Mouse (Mus musculus) kidney, postnatal 25 days (tissue): ENCODE measurements around the gene Ccr4.

Experiments
- DNase-seq, 2 experiments: peaks; one replicate each; pipeline ENCODE4 v3.0.0; 2021; ENCODE audit warnings: mixed read lengths in 2 of 2

Ccr4 gene

DNA sequence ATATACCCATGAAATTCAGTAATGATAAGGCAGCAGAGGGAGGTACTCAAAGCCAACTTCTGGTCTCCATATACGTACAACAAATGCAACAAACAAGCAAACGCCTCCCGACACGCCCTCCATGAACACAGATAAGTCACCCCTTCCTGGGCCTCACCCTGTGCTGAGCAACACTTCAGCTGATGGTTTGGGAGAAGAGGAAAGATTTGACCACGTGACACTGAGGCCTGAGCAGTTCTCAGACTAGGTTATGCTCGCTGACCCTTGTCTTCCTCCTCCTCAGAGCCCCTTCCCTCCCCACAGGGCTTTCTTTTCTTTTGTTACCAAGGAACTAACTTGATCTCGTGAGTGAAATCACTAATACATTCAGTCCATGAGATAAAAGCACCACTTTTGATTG lies 37.8 kb downstream of the Ccr4 start:
- no peak for DNase-seq

DNA sequence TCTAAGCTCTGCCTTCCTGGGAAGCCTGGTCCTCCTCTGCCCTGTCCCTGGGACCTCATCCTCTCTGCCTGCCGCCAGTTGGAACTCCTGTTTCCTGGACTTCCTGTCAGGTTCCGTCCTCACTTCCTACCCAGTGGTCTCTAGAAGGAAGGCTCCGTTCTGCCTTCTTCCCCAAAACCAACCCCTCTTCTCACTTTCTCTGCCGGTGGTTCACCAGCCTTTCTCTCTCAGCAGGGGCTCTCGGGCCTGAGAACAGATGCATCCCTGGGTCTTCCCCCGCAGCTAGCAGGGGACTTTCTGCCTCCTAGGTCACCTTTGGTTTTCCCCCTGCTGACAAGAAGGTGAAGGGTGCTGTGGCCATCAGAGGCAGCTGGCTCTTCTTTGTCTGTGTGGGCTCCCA lies 39.3 kb downstream of the Ccr4 start:
- no peak for DNase-seq

DNA sequence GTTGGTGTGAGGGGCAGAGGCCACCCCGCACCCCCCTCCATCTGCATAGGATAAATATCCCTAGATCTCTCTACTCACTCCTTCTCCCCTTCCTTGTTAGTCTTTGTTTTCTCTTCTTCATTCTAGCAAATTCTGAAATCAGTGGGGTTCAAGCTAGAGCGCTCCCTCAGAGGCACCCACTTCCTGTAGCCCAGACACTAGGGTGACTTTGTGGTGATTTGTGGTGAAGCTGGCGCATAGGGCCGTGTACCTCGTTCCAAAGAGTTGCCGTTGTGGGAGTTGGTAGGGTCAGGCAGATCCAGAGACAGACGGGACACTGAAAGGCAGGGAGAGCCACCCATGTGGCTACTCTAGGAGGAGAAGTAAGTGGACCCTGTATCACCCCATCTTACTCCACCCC lies 42.1 kb downstream of the Ccr4 start:
- DNase-seq, result peak in 1 of 2 experiments; percentile 18

DNA sequence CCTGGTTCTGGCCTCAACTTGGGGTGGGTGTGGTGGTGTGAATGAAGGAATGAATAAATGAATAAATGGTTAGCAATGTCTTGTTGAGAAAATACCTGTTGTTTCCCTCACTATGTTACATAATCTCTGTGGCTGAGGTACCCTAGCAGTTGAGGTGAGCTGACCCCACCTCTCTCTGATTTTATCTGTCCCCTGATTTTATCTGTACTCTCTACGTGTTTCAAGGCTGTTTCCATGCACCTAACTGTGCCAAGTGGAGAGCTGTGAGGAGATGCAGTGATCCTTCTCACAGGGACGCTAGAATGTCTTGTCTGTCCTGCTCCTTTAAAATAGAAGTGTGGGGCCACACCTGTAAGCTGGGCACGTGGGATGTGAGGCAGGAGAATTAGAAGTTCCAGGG lies 46.3 kb downstream of the Ccr4 start:
- DNase-seq, result no peak

DNA sequence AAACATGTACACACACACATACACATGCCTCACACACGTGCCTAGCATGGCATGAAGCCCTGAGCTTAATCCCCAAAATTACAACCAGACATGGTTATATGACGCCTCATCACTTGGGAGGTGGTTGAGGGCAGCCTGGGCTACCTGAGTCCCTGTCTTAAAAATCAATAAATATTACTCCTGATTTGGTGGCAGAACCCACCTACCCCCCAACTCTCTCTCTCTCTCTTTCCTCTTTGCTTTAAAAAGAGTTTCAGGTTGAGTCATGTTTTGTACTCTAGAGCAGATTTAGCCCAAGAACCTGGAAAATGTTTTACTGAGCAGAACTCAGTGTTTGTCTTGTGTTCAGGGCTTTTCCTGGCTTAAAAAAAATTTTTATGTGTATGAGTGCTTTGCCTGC lies 49.3 kb downstream of the Ccr4 start:
- no peak for DNase-seq

DNA sequence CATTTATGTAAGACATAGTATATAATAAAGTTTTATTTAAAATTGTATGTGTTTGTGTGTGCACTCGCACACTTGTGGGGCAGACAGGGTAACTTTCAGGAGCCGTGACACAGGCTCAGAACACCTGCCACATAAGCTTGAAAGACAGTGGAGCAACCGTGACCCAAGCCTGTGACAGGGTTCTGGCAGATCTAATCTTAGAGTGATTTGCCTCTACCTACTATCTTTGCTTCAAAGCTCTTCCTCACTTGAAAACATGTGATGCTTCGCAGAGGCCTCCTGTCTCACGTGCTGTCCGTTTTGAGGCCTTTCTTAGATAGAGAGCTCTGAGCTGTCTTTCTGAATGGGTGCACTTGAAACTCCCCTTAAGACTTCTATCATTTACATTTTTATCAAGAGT lies 52.3 kb downstream of the Ccr4 start:
- no peak for DNase-seq

DNA sequence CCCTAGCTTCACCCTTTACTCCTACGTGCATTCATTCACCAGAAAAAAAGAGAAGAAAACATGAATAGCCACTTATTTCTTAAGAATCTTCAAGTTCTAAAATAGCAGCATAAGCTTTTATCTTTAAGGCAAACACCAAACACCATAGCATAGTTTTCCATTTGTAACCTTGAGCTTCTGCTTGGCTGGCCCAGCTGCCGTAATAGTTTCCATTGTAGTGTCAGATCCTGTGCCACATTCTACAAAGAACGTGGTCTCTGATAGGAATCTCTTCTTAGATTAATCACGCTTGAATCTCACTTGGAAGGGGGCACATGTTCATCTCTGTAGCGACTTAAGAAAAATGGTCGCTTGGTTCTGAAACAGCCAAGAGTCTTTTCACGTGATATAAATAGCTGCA lies 53.1 kb downstream of the Ccr4 start:
- no peak for DNase-seq

DNA sequence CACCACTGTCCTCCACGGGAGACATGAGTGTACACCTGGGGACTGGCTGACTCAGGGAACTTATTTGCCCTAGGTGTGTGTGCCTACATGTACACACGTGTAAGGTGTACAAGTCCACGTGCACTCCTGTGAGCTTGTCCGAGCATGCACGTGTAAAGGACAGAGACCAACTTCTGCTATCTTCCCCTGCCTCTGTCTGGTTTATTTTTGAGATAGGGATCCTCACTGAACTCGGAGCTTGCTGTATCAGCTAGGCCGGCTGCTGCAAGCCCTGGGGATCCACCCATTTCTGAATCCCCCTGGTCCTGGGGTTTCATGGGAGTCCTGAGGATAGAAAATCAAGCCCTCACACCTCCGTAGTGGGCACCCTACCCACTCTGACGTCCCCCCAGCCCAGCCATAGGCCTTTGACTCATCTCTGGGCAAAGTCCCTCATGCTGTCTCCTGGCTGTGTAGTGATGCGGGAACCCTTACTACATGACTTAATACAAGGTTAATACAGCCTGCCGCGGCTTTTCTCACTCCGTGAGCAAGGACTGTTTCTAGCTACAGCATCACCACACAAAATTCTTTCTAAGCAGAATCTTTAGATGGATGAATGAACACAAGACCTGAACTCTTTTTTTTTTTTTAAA lies 55.5 kb downstream of the Ccr4 start:
- DNase-seq, result no peak

DNA sequence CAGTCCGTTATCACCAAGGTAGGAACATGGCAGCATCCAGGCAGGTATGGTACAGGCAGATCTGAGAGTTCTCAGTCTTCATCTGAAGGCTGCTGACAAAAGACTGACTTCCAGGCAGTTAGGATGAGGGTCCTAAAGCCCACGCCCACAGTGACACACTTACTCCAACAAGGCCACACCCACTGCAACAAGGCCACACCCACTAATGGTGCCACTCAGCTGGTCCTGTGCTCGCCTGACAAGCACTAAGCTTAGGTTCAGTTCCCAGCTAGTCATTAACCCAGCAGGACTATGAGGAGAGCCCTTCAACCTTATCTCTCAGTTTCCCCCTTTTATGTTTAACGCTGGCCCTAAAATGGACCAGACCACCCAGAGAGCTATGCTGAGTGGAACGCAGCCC lies 56.0 kb downstream of the Ccr4 start:
- DNase-seq, result no peak

DNA sequence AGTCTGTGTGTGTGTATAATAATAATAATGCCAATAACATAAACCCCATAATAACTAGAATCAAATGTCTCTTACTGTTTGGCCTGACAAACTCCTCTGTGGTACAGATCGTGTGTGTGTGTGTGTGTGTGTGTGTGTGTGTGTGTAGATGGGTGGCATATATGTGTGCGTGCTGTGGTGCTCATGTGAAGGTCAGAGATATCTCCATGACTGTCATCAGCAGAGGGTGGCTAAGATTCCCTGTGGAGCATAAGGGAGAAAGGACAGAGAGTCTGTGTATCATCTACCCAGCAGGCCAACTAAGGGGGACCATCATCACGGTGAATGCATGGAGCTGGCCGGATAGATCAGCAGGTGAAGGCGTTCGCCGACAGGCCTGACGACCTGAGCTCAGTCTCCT lies 57.8 kb downstream of the Ccr4 start:
- DNase-seq, result no peak

DNA sequence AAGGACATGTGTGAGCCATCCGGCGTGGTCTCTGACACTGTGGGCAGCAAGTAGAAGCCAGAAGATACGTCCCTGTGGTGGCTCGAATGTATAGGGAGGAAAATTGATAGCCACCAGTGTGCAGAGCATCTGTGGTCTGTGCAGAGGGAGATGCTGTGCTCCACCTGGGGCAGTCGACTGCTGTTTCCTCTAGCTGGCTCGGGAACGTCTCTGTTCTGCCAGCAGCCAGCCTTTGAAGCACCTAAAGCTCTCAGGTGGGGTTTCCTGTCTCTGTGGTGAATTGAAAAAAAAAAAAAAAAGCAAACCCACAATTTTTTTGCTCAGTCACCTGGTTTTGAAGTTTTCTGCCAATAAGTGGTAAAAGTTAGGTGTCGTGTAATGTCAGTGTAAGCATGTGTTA lies 61.4 kb downstream of the Ccr4 start:
- no peak for DNase-seq

DNA sequence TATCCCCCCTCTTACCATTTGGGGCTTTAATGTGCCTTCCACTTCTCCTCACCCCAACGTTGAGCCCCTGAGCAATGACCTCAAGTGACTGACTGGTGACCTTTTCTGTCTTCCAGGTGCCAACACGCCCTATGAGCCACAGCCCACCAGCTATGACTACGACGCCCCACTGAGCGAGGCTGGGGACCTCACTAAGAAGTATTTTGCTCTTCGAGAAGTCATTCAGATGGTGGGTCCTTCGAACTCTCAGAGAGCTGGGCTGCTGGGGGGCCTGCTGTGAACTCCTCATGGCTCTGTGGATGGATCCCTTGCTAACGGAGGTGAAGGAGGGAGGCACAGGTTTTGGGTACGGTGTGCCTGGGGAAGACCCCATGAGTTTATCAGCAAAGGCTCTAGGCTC lies 61.8 kb downstream of the Ccr4 start:
- DNase-seq, result no peak

DNA sequence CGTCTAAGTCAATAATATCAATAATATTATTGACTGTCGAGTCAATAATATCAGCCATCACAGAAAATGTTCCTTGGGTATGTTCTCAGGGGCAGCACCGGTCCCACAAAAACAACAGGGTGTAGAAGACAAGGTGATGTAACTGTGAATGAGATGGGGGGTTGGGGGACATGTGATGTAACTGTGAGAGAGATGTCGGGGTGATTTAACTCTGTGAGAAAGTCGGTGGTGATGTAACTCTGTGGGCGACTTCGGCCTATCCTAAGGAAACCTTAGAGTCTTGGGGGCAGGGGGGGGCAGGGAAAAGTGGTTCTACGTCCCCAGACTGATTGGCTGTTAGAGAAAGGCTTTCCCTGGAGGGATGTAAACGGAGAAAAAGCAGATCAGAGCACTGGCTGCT lies 62.5 kb downstream of the Ccr4 start:
- DNase-seq, result no peak

DNA sequence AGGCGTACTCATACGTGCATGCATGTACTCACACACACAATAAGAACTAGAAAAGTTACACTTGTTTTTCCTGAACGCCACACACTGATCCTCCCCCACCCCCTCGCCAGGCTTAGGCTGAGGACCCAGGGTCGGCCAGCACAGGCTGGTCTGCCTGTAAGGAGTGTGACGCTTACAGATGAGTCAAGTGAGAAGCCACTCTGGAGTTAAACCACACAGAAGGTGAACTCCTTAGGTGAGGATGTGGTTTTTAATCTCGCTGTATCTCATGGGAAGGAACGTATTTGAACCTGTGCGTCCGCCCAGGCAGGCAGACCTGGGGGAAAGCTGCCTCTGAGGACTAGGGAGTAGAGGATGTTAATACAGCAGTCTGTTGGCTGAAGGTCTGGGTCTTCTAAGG lies 64.2 kb downstream of the Ccr4 start:
- no peak for DNase-seq
